Mouse (Mus musculus) lung, postnatal 36 days (tissue): Measurements from ENCODE around the gene Hs3st3a1.
A peak's percentile ranks its signal among the peaks of the same experiment; 100 is the strongest.

Source experiments
- DNase-seq: peaks from one replicate; pipeline ENCODE4 v3.0.0; 2022; ENCODE audit warnings: mixed read lengths

Hs3st3a1 gene

GRCm38 (mm10) chr11:64489587-64490433 lies 54.7 kb downstream of the Hs3st3a1 start:
- no peak for DNase-seq

GRCm38 (mm10) chr11:64494448-64494847 lies 59.3 kb downstream of the Hs3st3a1 start:
- DNase-seq, result no peak

- DNase-seq, result no peak
Measured at GRCm38 (mm10) chr11:64495935-64496334, 60.8 kb downstream of the Hs3st3a1 start.

DNA sequence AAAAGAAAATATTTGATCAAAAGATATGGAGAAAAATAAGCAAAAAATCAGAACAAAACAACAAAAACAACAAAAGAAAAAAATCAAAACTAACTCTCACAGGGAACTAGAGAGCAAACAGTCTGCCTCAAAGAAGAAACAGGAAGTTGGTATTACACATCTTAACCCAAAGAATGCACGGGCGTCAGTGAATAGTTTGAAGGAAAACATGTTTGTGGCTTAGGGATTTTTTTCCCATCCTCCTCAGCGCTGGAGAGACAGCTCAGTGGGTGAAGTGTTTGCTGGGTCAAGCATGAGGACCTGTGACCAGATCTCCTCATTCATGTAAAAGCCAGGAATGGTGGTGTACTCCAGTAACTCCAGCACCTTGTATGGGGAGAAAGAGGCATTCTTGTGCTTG lies 61.5 kb downstream of the Hs3st3a1 start:
- peak; percentile 13 for DNase-seq

- DNase-seq, result no peak
Measured at GRCm38 (mm10) chr11:64500536-64501112, 65.5 kb downstream of the Hs3st3a1 start.

- no peak for DNase-seq
Measured at GRCm38 (mm10) chr11:64503040-64503439, 67.9 kb downstream of the Hs3st3a1 start.

DNA sequence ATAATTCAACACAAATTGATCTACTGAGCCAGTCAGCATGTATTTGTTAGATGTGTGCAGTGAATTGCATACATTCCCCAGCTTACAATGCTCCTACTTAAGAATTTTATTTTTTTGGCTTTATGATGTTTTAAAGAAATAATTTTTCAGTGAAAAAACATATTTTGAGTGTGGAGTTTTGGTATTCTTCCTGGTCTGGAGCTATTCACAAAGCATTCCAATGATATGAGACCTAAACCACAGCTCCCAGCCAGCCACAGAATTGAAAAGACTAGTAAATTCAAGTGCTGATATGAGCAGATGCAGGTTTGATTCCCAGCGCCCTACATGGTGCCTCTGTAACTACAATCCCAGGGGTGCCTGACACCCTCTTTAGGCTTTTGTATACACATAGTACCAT lies 70.8 kb downstream of the Hs3st3a1 start:
- DNase-seq, result no peak

DNA sequence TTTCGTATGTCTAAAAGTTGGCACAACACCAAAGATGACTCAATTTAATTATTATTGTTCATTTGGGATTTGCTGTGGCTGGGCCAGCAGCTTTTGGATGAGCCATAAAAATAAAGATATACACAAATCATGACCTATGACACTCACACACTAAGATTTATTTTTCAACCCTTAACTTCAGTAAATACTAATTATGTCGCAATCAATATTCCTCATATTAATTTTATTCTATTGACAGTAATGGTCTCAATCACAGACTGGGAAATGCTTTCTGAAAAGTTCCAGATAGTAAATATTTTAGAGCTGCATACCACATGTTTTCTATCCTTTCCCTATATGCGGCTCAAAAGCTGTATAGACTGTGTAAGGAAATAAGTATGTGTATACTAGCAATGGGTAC lies 71.9 kb downstream of the Hs3st3a1 start:
- no peak for DNase-seq

GRCm38 (mm10) chr11:64509106-64509505 lies 74.0 kb downstream of the Hs3st3a1 start:
- DNase-seq, result no peak

GRCm38 (mm10) chr11:64512301-64512700 lies 77.2 kb downstream of the Hs3st3a1 start:
- DNase-seq, result no peak

DNA sequence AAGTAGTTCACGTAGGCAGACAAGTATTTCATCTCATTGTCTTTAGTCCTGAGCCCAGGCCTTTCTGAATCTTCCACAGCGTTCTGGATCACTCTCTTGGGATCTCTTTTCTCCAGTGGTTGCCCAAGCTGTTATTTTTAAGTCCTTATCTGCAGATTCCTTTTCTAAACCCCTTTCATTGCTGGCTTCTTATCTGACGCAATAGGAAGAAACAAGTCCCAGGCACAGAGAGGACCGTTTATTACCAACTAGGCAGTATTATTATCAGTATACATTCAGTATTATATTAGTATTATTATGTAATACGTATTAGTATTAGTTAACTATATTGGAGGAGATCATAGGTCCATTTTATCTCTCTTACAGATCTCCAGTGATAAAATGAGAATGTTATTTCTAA lies 78.3 kb downstream of the Hs3st3a1 start:
- DNase-seq, result no peak

GRCm38 (mm10) chr11:64516712-64517589 lies 81.8 kb downstream of the Hs3st3a1 start:
- DNase-seq, result peak; percentile 39

GRCm38 (mm10) chr11:64518146-64518841 lies 83.2 kb downstream of the Hs3st3a1 start:
- no peak for DNase-seq

GRCm38 (mm10) chr11:64523993-64524570 lies 89.0 kb downstream of the Hs3st3a1 start:
- no peak for DNase-seq

DNA sequence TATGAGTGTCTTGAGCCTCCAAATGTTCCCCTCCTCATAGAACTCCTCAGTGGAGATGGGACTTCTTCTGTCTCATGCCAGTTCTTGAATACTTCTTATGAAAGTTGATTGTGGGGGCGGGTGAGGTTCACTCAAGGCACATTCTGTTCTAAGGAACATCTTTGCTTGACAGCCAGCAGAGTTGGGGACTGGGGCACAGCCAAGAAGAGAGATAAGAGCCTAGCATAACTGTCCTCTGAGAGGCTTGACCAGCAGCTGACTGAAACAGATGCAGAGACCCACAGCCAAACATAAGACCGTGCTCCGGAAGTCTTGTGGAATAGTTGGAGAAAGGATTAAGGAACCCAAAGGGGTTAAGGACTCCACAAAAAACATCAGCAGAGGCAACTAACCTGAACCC lies 102.1 kb downstream of the Hs3st3a1 start:
- DNase-seq, result peak; percentile 51

- DNase-seq, result no peak
Measured at GRCm38 (mm10) chr11:64541866-64542265, 106.7 kb downstream of the Hs3st3a1 start.

- no peak for DNase-seq
Measured at GRCm38 (mm10) chr11:64542335-64542734, 107.2 kb downstream of the Hs3st3a1 start.

- DNase-seq, result no peak
Measured at GRCm38 (mm10) chr11:64543181-64543641, 108.1 kb downstream of the Hs3st3a1 start.

- DNase-seq, result no peak
Measured at GRCm38 (mm10) chr11:64544236-64544635, 109.1 kb downstream of the Hs3st3a1 start.

DNA sequence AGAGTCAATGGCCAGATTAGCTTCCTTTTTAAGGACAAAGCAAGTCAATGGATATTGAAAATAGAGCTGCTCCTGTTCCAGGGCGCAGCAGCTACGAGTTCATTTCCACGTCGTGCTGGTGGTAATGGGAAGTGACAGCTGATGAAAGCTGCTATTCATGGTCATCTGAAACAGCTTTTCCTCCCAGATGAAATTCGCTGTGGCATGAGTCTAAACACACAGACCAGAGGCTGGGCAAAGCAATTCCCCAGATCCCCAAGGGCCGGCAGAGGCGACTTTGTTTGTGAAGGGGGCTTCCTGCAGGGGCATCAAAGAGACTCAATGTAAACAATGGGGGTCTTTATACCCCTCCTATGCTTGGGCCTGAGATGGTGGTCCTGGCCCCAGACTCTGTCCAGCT lies 114.2 kb downstream of the Hs3st3a1 start:
- DNase-seq, result no peak

DNA sequence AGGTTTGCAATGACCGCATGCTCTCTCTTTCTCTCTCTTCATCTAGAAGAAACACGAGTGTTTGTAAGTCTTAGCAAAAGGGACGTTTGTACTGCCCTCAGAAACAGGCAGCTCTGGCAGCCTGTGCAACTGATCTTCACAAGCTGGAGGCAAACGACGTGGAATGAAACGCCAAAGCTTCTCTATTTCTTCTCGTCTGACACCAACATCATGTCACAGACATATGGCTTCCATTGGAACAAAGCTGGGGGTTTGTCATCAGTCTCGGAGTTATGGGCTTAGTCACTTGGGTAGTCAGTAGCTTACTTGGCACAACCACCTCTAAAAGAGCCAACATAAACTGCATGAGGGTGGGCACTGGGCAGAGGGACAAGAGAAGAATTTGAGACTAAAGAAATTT lies 114.8 kb downstream of the Hs3st3a1 start:
- no peak for DNase-seq

DNA sequence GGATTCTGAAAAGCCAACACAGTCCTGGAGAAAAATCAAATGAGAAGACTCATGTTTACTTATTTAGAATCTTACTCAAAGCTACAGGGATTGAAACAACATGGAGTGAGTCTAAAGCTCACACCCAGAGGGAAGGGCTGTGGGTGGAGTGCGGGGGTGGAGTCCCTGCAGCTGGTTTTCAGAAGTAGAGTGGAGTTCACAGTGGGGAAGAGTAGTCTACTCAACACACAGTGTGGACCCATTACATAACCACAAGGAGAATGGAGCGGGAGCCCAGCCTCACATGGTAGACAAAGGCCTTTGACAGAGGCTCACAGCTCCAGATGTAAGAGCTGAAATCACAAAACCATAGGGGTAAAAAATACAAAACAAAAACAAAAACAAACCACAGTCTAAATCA lies 123.2 kb downstream of the Hs3st3a1 start:
- DNase-seq, result no peak
